27 mouse cellular contexts compared by ENCODE assay signal in genomic region chr3:29345805-29346204, GRCm38 (mm10).
"Had no signal": no experiment of that assay in that cellular context is flagged by ENCODE, and none has a peak within 500 bp of the region (broad histone marks: within the 10 kb centered on the region; RNA-seq: fewer than 3 reads in every experiment).

No protein-coding gene starts in this region.

- H3K4me3 ChIP-seq: embryonic facial prominence, embryonic 10.5 days; embryonic facial prominence, embryonic 12.5 days; embryonic facial prominence, embryonic 13.5 days; embryonic facial prominence, embryonic 15.5 days; erythroblast, embryonic 14.5 days; forebrain, embryonic 10.5 days; forebrain, embryonic 12.5 days; forebrain, embryonic 13.5 days; forebrain, embryonic 15.5 days; gastrocnemius, adult 2 months; heart, adult 2 months had no signal

- H3K4me1 ChIP-seq: embryonic facial prominence, embryonic 12.5 days; embryonic facial prominence, embryonic 13.5 days; embryonic facial prominence, embryonic 15.5 days; forebrain, embryonic 12.5 days had no signal

- ATAC-seq: forebrain, embryonic 13.5 days; forebrain, embryonic 14.5 days; forebrain, embryonic 15.5 days; forebrain, postnatal 0 days had no signal

- H3K36me3 ChIP-seq: embryonic facial prominence, embryonic 10.5 days; embryonic facial prominence, embryonic 12.5 days; embryonic facial prominence, embryonic 13.5 days; embryonic facial prominence, embryonic 15.5 days; forebrain, embryonic 10.5 days; forebrain, embryonic 12.5 days; forebrain, embryonic 15.5 days had no signal

- H3K9me3 ChIP-seq: embryonic facial prominence, embryonic 10.5 days; embryonic facial prominence, embryonic 12.5 days; embryonic facial prominence, embryonic 13.5 days; embryonic facial prominence, embryonic 15.5 days; forebrain, embryonic 10.5 days; forebrain, embryonic 12.5 days; forebrain, embryonic 13.5 days; forebrain, embryonic 15.5 days had no signal

- H3K27ac ChIP-seq: embryonic facial prominence, embryonic 10.5 days; embryonic facial prominence, embryonic 12.5 days; embryonic facial prominence, embryonic 13.5 days; embryonic facial prominence, embryonic 15.5 days; forebrain, embryonic 10.5 days; forebrain, embryonic 12.5 days; forebrain, embryonic 13.5 days; forebrain, embryonic 15.5 days; gastrocnemius, adult 2 months; heart, adult 2 months had no signal

- H3K9ac ChIP-seq: embryonic facial prominence, embryonic 12.5 days; embryonic facial prominence, embryonic 13.5 days; embryonic facial prominence, embryonic 15.5 days; forebrain, embryonic 12.5 days; forebrain, embryonic 13.5 days; forebrain, embryonic 15.5 days; forebrain, postnatal 0 days had no signal

- H3K27me3 ChIP-seq: embryonic facial prominence, embryonic 12.5 days; embryonic facial prominence, embryonic 13.5 days; embryonic facial prominence, embryonic 15.5 days; forebrain, embryonic 12.5 days; forebrain, embryonic 13.5 days; forebrain, embryonic 15.5 days had no signal

- H3K4me2 ChIP-seq: embryonic facial prominence, embryonic 12.5 days; embryonic facial prominence, embryonic 13.5 days; embryonic facial prominence, embryonic 15.5 days; forebrain, embryonic 12.5 days; forebrain, embryonic 13.5 days; forebrain, embryonic 15.5 days had no signal

- DNase-seq: cerebellum, adult 2 months; cerebellum, adult 8-10 months; cerebellum, adult 9-10 months; cerebellum, adult 9-11 months; cerebellum, postnatal 10 days; cerebellum, postnatal 25 days; cerebellum, postnatal 36 days; embryo, embryonic 11 days; forebrain, postnatal 0 days; gastrocnemius, adult 2 months; gastrocnemius, postnatal 10 days; gastrocnemius, postnatal 14 days; gastrocnemius, postnatal 25 days; gastrocnemius, postnatal 36 days; heart, adult 11 months; heart, adult 18-20 months; heart, adult 2 months had no signal
